Mouse (Mus musculus) c-Kit-positive CD71-negative TER-119-negative erythroid progenitor cells, embryonic 14.5 days (primary cell): Measurements from ENCODE around the gene Cpxm2.

Experiments used
- DNase-seq: peaks from one replicate; pipeline ENCODE4 v3.0.0-alpha.2; 2013; ENCODE audit warnings: low read depth

Gene Cpxm2

GRCm38 (mm10) chr7:132154368-132154961, at the start of gene Cpxm2:
Gene Cpxm2, minus strand, starts transcription at chr7:132154739.
- no peak for DNase-seq

- DNase-seq: no peak
These were observed 49.6 kb upstream of the Cpxm2 start for GRCm38 (mm10) chr7:132204073-132204612.

- no peak for DNase-seq
These were observed 45.1 kb upstream of the Cpxm2 start for GRCm38 (mm10) chr7:132199686-132200085.

GRCm38 (mm10) chr7:132198806-132199205, 44.3 kb upstream of the Cpxm2 start:
- no peak for DNase-seq

- DNase-seq: no peak
These were observed 43.4 kb upstream of the Cpxm2 start for GRCm38 (mm10) chr7:132197817-132198475.

- DNase-seq: no peak
These were observed 42.0 kb upstream of the Cpxm2 start for GRCm38 (mm10) chr7:132196581-132196980.

- DNase-seq: no peak
These were observed 39.1 kb upstream of the Cpxm2 start for GRCm38 (mm10) chr7:132193606-132194005.

- no peak for DNase-seq
These were observed 32.9 kb upstream of the Cpxm2 start for GRCm38 (mm10) chr7:132187456-132187855.

GRCm38 (mm10) chr7:132183892-132184404, 29.4 kb upstream of the Cpxm2 start:
- no peak for DNase-seq

- DNase-seq: no peak
These were observed 27.2 kb upstream of the Cpxm2 start for GRCm38 (mm10) chr7:132181586-132182198.

- DNase-seq: no peak
These were observed 26.5 kb upstream of the Cpxm2 start for GRCm38 (mm10) chr7:132181042-132181441.

- DNase-seq: no peak
These were observed 24.5 kb upstream of the Cpxm2 start for GRCm38 (mm10) chr7:132179049-132179448.

GRCm38 (mm10) chr7:132174787-132175186, 20.2 kb upstream of the Cpxm2 start:
- DNase-seq: no peak

GRCm38 (mm10) chr7:132174296-132174695, 19.8 kb upstream of the Cpxm2 start:
- DNase-seq: no peak

GRCm38 (mm10) chr7:132172220-132172619, 17.7 kb upstream of the Cpxm2 start:
- DNase-seq: no peak

- DNase-seq: no peak
These were observed 17.2 kb upstream of the Cpxm2 start for GRCm38 (mm10) chr7:132171716-132172115.

- no peak for DNase-seq
These were observed 15.1 kb upstream of the Cpxm2 start for GRCm38 (mm10) chr7:132169419-132170169.

GRCm38 (mm10) chr7:132167239-132167638, 12.7 kb upstream of the Cpxm2 start:
- no peak for DNase-seq

- DNase-seq: no peak
These were observed 7.7 kb upstream of the Cpxm2 start for GRCm38 (mm10) chr7:132162254-132162653.

- no peak for DNase-seq
These were observed 3.9 kb upstream of the Cpxm2 start for GRCm38 (mm10) chr7:132158321-132159025.

- no peak for DNase-seq
These were observed 803 bp downstream of the Cpxm2 start for GRCm38 (mm10) chr7:132153725-132154147.
